Mouse (Mus musculus) thymus, postnatal 36 days (tissue): ENCODE data around the gene Bsg.

ENCODE experiments used
- DNase-seq, 2 experiments: peaks; one replicate each; pipeline ENCODE4 v3.0.0; 2022; ENCODE audit warnings: mixed read lengths in 2 of 2

Bsg gene

GRCm38 (mm10) chr10:79705951-79706350, 1.7 kb downstream of the Bsg start:
- DNase-seq: peak in 1 of 2 experiments; percentile 11

- peak in 1 of 2 experiments; percentile 5 for DNase-seq
Measured at GRCm38 (mm10) chr10:79706406-79707094, 2.3 kb downstream of the Bsg start.

GRCm38 (mm10) chr10:79707162-79707561, 2.9 kb downstream of the Bsg start:
- no peak for DNase-seq

GRCm38 (mm10) chr10:79707759-79708158, 3.5 kb downstream of the Bsg start:
- no peak for DNase-seq

GRCm38 (mm10) chr10:79708668-79709067, 4.4 kb downstream of the Bsg start:
- no peak for DNase-seq

GRCm38 (mm10) chr10:79709307-79709706, 5.0 kb downstream of the Bsg start:
- no peak for DNase-seq

DNA sequence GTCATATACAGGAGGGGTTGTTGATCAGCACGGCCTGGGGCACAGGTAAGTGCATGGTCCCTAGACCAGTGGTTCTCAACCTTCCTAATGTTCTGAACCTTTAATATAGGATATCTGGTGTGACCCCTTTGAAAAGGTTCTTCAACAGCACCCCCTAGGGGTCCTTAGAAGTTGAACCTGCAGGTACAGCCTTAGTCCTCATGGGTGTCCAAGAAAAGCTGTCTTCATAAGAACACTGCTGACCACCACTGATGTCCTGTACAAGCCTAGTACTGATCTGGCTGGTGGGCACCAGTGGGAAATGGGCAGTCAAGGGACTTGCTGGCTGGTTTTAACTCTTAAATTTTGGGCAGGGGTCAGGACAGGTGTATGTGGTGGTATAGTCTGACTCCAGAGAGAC, 7.7 kb downstream of the Bsg start:
- DNase-seq: no peak

DNA sequence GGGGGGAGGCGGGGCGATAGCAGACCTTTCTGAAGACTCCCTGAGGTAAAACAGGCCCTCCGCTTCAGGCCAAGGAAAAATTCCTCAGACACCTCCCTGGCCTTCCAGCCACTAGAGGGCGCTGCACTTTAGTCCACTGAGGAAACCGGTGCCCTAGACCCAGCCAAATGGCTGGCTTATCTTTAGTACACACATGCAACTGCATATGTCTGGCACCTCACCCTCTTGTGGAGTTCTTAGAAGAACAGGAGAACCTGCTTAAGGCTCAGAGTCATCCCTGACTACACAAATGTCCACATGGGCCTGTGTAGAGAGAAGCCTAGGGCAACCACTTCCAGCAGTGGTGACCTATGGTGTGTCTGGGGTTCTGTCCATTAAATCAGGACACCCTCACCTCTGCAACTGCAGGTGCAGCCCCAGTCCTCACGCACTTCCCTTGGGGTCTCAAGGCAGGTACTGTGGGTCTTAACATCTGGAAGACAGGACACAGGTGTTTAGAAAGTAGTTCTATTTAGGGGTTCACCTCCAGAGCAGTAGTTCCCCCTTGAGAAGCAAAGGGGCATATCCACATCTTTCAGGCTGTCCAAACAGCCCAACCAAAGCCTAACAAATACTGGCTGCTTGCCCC, 8.3 kb downstream of the Bsg start:
- peak; percentile 68 to 71 for DNase-seq

GRCm38 (mm10) chr10:79713163-79713562, 8.9 kb downstream of the Bsg start:
- no peak for DNase-seq

DNA sequence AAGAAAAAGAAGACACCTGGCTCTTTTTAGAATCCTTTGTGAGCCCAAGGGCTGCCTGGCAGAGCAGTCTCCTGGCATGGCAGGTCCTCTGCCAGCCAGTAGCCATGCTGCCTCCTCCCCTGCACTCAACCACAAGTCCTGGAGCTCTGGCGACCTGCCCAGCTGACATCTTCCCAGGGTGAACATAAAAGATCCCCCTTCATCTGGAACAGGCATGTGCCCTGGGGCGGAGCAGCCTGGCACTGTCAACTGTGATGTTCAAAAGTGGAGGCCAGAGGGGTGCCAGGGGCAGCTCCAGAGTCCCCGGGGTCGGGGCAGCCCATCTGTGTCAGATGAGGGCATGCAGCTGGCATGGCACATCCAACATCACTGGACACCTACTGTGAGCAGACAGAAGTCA, 10.7 kb downstream of the Bsg start:
- DNase-seq: no peak

GRCm38 (mm10) chr10:79716254-79716987, 12.1 kb downstream of the Bsg start, which contains the start of gene Hcn2:
Gene Hcn2 (plus strand): TSS chr10:79716634.
- no peak for DNase-seq

GRCm38 (mm10) chr10:79716988-79717355, 12.7 kb downstream of the Bsg start:
- DNase-seq: no peak

DNA sequence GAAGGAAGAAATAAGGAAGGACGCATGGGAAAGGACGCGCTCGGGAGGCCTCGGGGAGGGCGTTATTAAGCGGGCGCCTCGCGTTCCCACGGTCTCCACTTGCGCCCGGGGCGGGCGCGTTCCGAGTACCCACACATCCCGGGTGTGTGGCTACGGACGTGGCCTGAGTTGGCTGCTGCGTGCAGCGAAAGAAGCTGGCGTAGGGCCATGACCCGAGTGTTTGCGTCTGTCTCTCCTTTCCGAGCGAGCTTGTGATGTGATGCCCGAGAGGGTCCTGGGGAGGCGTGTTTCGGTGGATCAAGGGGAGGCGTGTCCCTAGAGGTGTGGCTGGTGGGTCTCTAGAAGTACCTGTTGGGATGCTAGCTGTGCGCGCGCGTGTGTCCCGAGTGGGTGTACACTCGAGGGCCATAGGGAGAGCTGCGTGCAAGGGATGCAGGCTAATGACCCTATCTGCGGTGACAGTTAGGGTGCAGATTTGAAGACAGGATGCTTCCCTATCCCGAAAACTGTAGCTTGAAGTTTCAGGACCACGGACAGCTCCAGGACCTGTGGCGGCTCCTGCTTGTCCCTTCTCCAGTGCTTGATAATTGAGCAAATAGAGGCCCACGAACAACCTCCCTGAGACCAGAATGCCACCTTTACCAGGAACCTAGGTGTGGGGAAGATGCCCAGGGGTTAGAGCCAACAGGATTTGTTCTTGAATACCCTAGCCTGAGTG, 13.5 kb downstream of the Bsg start:
- peak; percentile 35 to 48 for DNase-seq

DNA sequence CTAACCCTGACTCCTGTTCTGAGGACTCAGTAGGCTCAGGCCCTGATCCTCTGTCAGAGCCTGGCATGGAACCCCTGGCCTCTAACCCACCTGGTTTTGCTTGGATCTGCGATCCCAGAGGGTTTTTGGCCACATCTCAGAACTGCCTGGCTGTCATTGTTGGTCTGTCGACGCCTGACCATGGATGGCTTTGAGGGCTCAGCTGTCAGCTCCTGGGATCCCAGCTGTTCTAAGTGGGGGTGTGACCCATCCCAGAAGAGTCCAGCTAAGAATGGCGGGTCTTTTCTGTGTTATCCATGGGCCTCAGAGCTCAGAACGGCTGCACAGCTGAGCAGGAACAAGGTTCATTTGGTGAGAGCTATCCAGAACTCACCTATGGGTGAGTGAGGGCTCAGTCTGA, 16.8 kb downstream of the Bsg start:
- DNase-seq: no peak

GRCm38 (mm10) chr10:79723047-79723446, 18.8 kb downstream of the Bsg start:
- DNase-seq: no peak

DNA sequence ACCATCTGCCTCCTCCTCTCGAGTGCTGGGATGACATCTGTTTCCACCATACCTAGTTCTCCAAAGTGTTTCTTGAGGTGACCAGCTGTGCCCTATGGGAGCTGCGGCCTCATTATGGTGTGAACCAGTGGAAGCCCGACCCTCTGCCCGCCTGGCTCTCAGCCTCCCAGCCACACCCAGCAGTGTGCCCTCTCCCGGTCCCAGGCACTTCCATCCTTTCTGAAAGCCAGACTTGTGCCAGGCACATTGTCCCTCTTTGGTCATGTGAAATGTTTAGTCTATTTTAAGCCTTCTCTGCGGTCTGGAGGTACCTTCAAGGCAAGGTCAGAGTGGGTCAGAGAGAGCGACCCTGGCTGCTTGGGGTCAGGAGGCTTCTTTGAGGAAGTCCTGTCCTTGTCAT, 19.4 kb downstream of the Bsg start:
- no peak for DNase-seq

DNA sequence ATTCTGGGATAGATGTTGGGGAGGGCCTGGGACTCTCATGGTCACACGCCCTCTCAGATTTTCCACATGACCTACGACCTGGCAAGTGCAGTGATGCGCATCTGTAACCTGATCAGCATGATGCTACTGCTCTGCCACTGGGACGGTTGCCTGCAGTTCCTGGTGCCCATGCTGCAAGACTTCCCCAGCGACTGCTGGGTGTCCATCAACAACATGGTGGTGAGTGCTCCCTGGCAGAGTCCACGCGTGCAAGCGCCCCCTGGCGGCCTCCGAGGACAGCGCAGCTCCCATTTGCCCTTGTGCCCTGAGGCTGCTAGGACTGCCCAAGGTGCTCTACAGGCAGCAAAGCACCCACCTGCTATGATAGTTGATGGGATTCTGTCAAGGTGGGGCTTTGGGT, 21.8 kb downstream of the Bsg start:
- peak; percentile 58 to 63 for DNase-seq

DNA sequence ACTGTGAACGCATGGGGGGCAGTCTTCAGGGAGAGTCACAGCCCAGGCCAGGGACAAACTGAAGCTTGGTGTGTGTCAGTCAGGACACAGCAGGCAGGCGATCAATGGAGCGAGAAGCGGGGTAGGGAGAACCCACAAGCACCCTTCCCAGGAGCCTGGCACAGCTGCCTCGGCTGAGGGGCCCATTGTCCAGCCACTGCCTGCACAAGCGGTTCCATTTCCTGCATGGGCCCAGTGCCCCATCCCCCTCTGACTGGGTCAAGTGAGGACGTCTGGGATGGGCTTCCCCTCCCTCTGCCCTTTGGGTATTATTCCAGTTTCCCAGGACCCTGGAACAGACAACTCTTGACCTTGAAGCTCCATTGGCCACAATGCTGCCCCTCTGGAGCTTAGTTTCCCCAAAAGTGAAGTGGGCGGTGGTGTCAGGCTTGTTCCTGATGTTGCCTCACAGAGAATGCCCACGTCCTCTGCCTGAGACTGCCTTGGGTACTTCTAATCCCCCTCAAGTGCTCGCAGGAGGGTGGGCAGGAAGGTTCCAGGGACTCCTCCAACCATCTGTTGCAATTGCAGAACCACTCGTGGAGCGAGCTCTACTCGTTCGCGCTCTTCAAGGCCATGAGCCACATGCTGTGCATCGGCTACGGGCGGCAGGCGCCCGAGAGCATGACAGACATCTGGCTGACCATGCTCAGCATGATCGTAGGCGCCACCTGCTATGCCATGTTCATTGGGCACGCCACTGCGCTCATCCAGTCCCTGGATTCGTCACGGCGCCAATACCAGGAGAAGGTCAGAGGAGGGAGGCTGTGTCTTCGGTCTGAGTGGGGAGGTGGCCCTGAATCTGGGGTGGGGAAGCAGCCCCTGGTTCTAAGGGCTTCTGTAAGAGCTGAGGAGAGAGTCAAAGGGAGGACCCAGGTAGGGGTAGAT, 24.3 kb downstream of the Bsg start:
- DNase-seq: no peak

GRCm38 (mm10) chr10:79729357-79729965, 25.2 kb downstream of the Bsg start:
- DNase-seq: no peak

GRCm38 (mm10) chr10:79732500-79732899, 28.2 kb downstream of the Bsg start:
- DNase-seq: peak; percentile 50 to 61

GRCm38 (mm10) chr10:79733847-79734246, 29.6 kb downstream of the Bsg start:
- no peak for DNase-seq

DNA sequence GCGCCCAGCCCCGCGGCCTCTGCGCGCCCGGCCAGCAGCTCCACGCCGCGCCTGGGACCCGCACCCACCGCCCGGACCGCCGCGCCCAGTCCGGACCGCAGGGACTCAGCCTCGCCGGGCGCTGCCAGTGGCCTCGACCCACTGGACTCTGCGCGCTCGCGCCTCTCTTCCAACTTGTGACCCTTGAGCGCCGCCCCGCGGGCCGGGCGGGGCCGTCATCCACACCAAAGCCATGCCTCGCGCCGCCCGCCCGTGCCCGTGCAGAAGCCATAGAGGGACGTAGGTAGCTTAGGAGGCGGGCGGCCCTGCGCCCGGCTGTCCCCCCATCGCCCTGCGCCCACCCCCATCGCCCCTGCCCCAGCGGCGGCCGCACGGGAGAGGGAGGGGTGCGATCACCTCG, 31.1 kb downstream of the Bsg start:
- no peak for DNase-seq
